Comparison of ENCODE assay signal across 20 mouse cellular contexts in genomic region chr6:47909007-47909406, GRCm38 (mm10). TPM values are rescaled to one million over a fixed set of nuclear protein-coding genes. Genes with fewer than 3 reads are reported as not detected.
DNase-seq lines count a peak whose midpoint lies in the region; ATAC-seq and TF ChIP-seq lines count a peak whose summit lies in the region.
"Had no signal": no experiment of that assay in that cellular context is flagged by ENCODE, and none has a peak within 500 bp of the region (broad histone marks: within the 10 kb centered on the region; RNA-seq: fewer than 3 reads in every experiment).

No protein-coding gene starts in this region.

- H3K79me2 ChIP-seq in myocyte (ENCODE audit: control insufficient read depth, insufficient read depth), result no peaks in the 10 kb centered on the region

- H3K9me3 ChIP-seq in heart, embryonic 12.5 days (replicated peaks), result peaks cover 16% of the 10 kb centered on the region
- H3K9me3 ChIP-seq in kidney, embryonic 16.5 days (ENCODE audit: low read length), result peaks cover 10% of the 10 kb centered on the region; the same call in 1 of the 2 replicates
- H3K9me3 ChIP-seq in midbrain, embryonic 14.5 days (ENCODE audit: control insufficient read depth, low read length), result no peaks in the 10 kb centered on the region

- no peak overlapping the region for H3K9ac ChIP-seq in heart, embryonic 12.5 days
- 0 out of 2 replicates have a peak overlapping the region, but pooled peaks have one; percentile 22 for H3K9ac ChIP-seq in kidney, embryonic 16.5 days (replicated peaks; ENCODE audit: low read length)
- no peak overlapping the region for H3K9ac ChIP-seq in midbrain, embryonic 14.5 days (replicated peaks; ENCODE audit: low read length)

- no peak overlapping the region for H3K4me3 ChIP-seq in heart, embryonic 12.5 days
- H3K4me3 ChIP-seq in kidney, embryonic 16.5 days (ENCODE audit: low read length), result no peak overlapping the region
- no peak overlapping the region for H3K4me3 ChIP-seq in myocyte
- H3K4me3 ChIP-seq in midbrain, embryonic 14.5 days (replicated peaks; ENCODE audit: low read depth, low read length), result no peak overlapping the region

- no peak for ATAC-seq in heart, embryonic 12.5 days (ENCODE audit: insufficient number of reproducible peaks, low FRiP score)
- ATAC-seq in kidney, embryonic 16.5 days (ENCODE audit: low FRiP score, low TSS enrichment), result no peak
- no peak for ATAC-seq in midbrain, embryonic 14.5 days (ENCODE audit: low FRiP score, low TSS enrichment)
- ATAC-seq: activated CD4-positive, CD25-positive, alpha-beta regulatory T cell, adult 4 months; CD4-positive, CD25-positive, alpha-beta regulatory T cell, adult 4 months; Patski had no signal

- H3K4me2 ChIP-seq in heart, embryonic 12.5 days, result no peak overlapping the region
- H3K4me2 ChIP-seq in kidney, embryonic 16.5 days (replicated peaks; ENCODE audit: low read depth, low read length), result no peak overlapping the region
- no peak overlapping the region for H3K4me2 ChIP-seq in myocyte (ENCODE audit: low read depth)
- H3K4me2 ChIP-seq in midbrain, embryonic 14.5 days (ENCODE audit: low read length), result no peak overlapping the region

- peaks cover 36% of the 10 kb centered on the region for H3K36me3 ChIP-seq in heart, embryonic 12.5 days
- peaks cover 36% of the 10 kb centered on the region for H3K36me3 ChIP-seq in kidney, embryonic 16.5 days (ENCODE audit: insufficient read depth, low read length)
- peaks cover 13% of the 10 kb centered on the region for H3K36me3 ChIP-seq in myocyte (ENCODE audit: control insufficient read depth, insufficient read depth)
- peaks cover 45% of the 10 kb centered on the region for H3K36me3 ChIP-seq in midbrain, embryonic 14.5 days (ENCODE audit: control insufficient read depth, insufficient read depth, low read length)

- no peak for TF ChIP-seq POLR2A in myocyte (IDR thresholded peaks at IDR 0.05; ENCODE audit: insufficient read length, low read depth)

- no peak overlapping the region for H3ac ChIP-seq in myocyte (ENCODE audit: control insufficient read depth, insufficient read length)

- peak; percentile 56 for DNase-seq in heart, adult 11 months
- DNase-seq in kidney, postnatal 14 days, result no peak
- no peak for DNase-seq in midbrain, embryonic 14.5 days
- DNase-seq: adrenal gland, adult 2 months; adrenal gland, adult 8-10 months; adrenal gland, postnatal 10 days; adrenal gland, postnatal 14 days; adrenal gland, postnatal 25 days; adrenal gland, postnatal 36 days; B cell, adult 2 months; cerebellum, adult 11 months; cerebellum, adult 11-12 months; cerebellum, adult 18-20 months had no signal

- peaks cover 20% of the 10 kb centered on the region for H3K27me3 ChIP-seq in heart, embryonic 12.5 days (replicated peaks)
- no peaks in the 10 kb centered on the region for H3K27me3 ChIP-seq in kidney, embryonic 16.5 days (ENCODE audit: insufficient read depth, low read length)
- H3K27me3 ChIP-seq in myocyte (ENCODE audit: control insufficient read depth, insufficient read depth, insufficient read length), result no peaks in the 10 kb centered on the region
- H3K27me3 ChIP-seq in midbrain, embryonic 14.5 days (ENCODE audit: control insufficient read depth, insufficient read depth, low read length), result no peaks in the 10 kb centered on the region
- H3K27me3 ChIP-seq: CH12.LX, Patski had no signal

- H3K4me1 ChIP-seq in heart, embryonic 12.5 days (replicated peaks), result no peaks in the 10 kb centered on the region
- H3K4me1 ChIP-seq in kidney, embryonic 16.5 days (ENCODE audit: insufficient read depth, low read length), result no peaks in the 10 kb centered on the region
- H3K4me1 ChIP-seq in midbrain, embryonic 14.5 days (ENCODE audit: control insufficient read depth, insufficient read depth, low read length), result no peaks in the 10 kb centered on the region

- 87% methylated on average over 1 of the region's 1 CpGs for WGBS in heart, embryonic 12.5 days
- WGBS in kidney, embryonic 16.5 days, result 68% methylated on average over 1 of the region's 1 CpGs
- WGBS in midbrain, embryonic 14.5 days, result 82% methylated on average over 1 of the region's 1 CpGs

- no peak overlapping the region for H3K27ac ChIP-seq in heart, embryonic 12.5 days (ENCODE audit: poor library complexity, severe bottlenecking)
- H3K27ac ChIP-seq in kidney, embryonic 16.5 days (ENCODE audit: low read length), result no peak overlapping the region
- H3K27ac ChIP-seq in midbrain, embryonic 14.5 days (replicated peaks; ENCODE audit: low read depth, low read length), result no peak overlapping the region

TF ChIP-seq in myocyte, 11 proteins besides CTCF, POLR2A, EP300 and RAD21:
- TF ChIP-seq POLR2AphosphoS2 (IDR thresholded peaks at IDR 0.05; ENCODE audit: insufficient read length, low read depth), result peak; percentile 67
- no peak for TF ChIP-seq USF1 (IDR thresholded peaks at IDR 0.05; ENCODE audit: low read depth)
- TF ChIP-seq E2F4 (IDR thresholded peaks at IDR 0.05; ENCODE audit: insufficient read depth), result no peak
- TF ChIP-seq MYOD1 (IDR thresholded peaks at IDR 0.05; ENCODE audit: control insufficient read depth in 1 of 3, insufficient read length in 2 of 3, low read depth in 2 of 3), result no peak

RNA-seq across cellular contexts. Expression of gene Zfp212, which starts 11.3 kb away (rescaled TPM):
- 9.1 and 10.4 TPM in 2 replicates for polyA plus RNA-seq in heart, embryonic 12.5 days (2016; fragmentation: Nextera tagmentation; extraction: Ambion mirVana)
- 19.4 and 20.2 TPM in 2 replicates for polyA plus RNA-seq in kidney, embryonic 16.5 days (2015; fragmentation: Nextera tagmentation; extraction: Ambion mirVana)
- polyA plus RNA-seq in myocyte (2012; fragmentation: generic; extraction: Trizol), result 9.7 TPM
- polyA plus RNA-seq in midbrain, embryonic 14.5 days (2014; fragmentation: Nextera tagmentation; extraction: Ambion mirVana), result 11.7 and 16.4 TPM in 2 replicates

RNA-seq across cellular contexts. Expression of gene Zfp282, which starts 32.0 kb away (rescaled TPM):
- 10.3 and 10.8 TPM in 2 replicates for polyA plus RNA-seq in heart, embryonic 12.5 days (2016; fragmentation: Nextera tagmentation; extraction: Ambion mirVana)
- polyA plus RNA-seq in kidney, embryonic 16.5 days (2015; fragmentation: Nextera tagmentation; extraction: Ambion mirVana), result 17.8 and 18.7 TPM in 2 replicates
- 22.4 TPM for polyA plus RNA-seq in myocyte (2012; fragmentation: generic; extraction: Trizol)
- 18.4 and 19.7 TPM in 2 replicates for polyA plus RNA-seq in midbrain, embryonic 14.5 days (2014; fragmentation: Nextera tagmentation; extraction: Ambion mirVana)

RNA-seq across cellular contexts. Expression of gene Zfp956, which starts 44.2 kb away (rescaled TPM):
- polyA plus RNA-seq in heart, embryonic 12.5 days (2016; fragmentation: Nextera tagmentation; extraction: Ambion mirVana), result 2.8 and 3.1 TPM in 2 replicates
- 8.9 and 11.0 TPM in 2 replicates for polyA plus RNA-seq in kidney, embryonic 16.5 days (2015; fragmentation: Nextera tagmentation; extraction: Ambion mirVana)
- polyA plus RNA-seq in myocyte (2012; fragmentation: generic; extraction: Trizol), result 1.5 TPM
- 14.0 and 17.9 TPM in 2 replicates for polyA plus RNA-seq in midbrain, embryonic 14.5 days (2014; fragmentation: Nextera tagmentation; extraction: Ambion mirVana)
